Mouse (Mus musculus) regulatory T cell (primary cell): ENCODE data around the gene Eif4h.

Experiments
- in situ Hi-C: fragments of 300-600 bp; cut with MboI, MseI; formaldehyde crosslinking; loops from one replicate; pipeline ENCODE4 v1.15.1; 2025; ENCODE audit warnings: high pct_unique_total_duplicates

Gene Eif4h

DNA sequence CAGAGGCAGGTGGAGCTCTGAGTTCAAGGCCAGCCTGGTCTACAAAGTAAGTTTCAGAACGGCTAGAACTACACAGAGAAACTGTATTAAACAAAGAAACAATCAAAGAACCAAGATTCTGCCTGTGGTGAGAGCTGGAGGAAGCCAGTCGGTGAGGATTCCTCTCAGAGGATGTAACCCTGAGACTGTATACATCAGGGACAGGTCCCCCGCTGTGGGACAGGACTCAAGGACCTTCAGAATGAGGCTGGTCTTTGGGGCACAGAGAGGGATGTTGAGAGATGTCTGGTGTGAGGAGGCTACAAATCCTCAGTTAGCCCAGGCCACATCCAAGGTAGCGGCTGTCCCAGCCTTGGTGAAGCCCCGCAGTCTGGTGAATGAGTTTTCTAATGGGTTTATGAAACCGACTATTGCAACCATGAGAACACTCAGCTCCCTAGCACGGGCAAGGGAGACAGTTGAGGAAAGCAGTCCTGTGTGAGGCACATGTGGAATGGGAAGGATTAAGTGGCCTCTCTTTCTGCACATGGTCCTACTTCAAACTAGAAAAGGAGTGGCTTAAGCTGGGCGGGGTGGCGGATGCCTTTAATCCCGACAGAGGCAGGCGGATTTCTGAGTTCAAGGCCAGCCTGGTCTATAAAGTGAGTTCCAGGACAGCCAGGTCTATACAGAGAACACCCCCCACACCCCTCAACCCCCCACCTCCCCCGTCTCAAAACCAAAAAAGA lies 29.2 kb downstream of the Eif4h start:
- in situ Hi-C loops: no loop called here

DNA sequence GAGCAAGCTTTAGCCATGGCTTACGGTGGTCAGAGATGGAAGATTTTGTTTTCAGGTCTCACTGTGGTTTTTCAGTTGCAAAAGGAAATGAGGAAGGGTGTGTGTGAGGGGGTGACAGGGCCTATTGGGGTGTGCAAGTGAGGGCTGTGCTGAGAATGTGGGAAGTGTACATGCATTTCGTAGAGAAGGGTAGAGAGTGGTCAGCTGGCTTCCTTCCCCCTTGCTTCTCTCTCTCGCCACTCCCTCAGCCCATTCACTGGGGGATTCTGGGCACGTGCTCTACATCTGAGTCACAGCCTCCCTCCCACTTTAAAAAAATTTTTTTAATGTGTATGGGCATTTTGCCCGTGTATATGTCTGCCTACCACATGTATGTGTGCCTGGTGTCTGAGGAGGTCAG lies 32.2 kb downstream of the Eif4h start:
- in situ Hi-C loops: no loop called here

DNA sequence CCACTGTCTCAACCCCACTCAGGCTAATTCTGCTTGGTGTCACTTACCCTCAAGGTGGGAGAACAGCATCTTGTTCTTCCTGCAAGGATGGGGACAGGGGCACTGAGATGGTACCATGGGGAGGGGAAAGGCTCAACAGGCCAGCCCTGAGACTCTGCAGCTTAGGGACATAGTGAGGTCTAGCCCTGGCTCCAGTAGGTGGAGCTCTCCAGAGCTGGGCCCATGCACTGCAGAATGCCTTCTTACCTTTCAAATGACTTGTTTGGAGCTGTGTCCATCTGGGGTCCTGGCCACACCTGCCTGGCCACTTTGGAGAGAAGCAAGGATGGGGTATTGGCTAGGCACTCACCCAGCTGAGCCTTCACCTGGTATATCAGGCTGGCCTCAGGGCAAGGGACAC lies 33.0 kb downstream of the Eif4h start:
- in situ Hi-C loops: no loop called here

DNA sequence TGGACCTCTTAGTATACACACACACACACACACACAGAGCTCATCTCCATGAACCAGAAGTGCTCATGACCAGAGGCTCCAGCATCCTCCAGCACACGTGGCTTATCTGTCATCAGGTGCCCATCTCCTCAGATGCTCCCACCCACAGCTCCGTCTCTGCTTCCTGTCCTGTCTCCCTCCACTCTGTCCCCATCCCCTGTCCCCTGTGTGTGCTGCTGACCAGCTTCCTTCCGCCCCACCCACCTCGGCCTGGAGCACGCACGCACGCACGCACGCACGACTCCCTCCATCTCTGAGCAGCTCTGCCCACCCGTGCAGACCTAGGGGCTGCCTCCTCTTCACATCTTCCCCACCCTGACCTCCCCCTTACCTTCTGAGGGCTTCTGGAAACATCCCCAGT lies 34.9 kb downstream of the Eif4h start:
- in situ Hi-C loops: no loop called here

DNA sequence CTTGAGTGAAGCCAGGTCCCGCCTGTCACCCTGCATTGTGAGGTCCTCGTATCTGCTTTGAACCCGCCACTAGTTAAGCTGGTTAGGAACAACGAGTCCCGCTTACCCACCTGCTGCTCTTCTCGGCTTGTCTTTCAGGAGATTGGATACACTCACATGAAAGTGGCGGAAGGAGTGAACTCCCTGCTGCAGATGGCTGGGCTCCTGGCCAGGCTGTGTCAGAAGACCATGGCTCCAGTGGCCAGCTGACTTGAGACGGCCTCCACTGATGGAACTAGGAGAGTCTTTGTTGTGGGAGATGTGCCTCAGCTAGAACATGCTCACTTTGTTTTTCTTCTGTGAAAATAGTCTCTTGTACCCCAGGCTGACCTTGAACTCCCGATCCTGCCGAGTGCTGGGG lies 41.6 kb downstream of the Eif4h start:
- in situ Hi-C loops: no loop called here

DNA sequence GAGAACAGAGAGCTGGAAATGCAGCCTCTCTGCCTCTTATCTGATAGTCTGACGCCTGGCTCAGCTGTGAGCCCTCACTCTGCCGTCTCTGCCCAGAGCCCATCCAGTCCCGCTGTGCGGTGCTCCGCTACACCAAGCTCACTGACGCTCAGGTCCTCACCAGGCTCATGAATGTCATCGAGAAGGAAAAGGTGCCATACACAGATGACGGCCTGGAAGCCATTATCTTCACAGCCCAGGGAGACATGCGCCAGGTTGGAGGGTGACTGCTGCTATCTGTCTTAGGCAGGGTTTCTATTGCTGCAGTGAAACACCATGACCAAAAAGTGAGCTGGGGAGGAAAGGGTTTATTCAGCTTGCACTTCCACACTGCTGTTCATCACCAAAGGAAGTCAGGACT lies 46.2 kb downstream of the Eif4h start:
- in situ Hi-C loops: no loop called here

DNA sequence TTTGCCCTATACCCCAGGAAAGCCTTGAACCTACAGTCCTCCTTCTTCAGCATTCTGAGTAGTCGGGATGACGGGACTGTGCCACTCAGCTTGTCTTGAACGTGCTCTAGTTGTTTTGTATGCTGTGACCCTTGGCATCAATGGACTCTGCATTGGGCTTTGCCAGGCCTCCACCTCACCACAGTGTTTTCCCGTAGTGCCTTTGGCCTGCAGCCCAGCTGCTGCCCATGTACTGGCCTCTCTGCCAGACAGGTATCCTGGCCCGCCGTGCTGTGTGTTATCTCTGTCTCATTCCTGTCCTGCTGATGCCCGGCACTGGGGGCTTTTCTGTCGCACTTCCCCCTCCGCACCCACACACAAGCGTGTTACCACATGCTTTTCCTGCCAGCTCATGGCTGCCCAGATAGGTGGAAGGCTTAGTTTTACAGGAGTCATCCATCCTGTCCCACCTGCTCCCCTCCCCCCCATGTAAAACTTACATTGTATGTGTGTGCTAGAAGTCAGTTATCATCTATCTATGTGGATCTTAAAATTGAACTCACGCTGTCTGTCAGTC lies 47.2 kb downstream of the Eif4h start:
- in situ Hi-C loops: no loop called here

DNA sequence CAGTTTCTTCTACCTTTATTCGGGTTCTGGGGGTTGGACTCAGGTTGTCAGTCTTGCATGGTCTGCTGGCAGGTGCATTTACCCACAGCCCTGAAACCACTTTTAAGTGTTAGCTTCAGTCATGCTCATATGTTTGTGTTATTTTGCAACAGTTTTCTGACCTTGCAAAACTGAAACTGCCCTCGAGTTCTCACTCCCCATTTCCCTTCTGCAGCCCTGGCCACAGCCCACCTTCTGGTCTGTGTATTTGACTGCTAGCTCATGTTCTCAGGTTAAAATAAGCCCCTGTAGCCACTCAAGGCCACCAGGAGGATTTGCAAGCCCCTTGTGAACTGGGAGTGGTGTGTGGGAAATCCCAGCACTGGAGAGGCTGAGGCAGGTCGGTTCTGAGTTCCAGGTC lies 49.4 kb downstream of the Eif4h start:
- in situ Hi-C loops: no loop called here

DNA sequence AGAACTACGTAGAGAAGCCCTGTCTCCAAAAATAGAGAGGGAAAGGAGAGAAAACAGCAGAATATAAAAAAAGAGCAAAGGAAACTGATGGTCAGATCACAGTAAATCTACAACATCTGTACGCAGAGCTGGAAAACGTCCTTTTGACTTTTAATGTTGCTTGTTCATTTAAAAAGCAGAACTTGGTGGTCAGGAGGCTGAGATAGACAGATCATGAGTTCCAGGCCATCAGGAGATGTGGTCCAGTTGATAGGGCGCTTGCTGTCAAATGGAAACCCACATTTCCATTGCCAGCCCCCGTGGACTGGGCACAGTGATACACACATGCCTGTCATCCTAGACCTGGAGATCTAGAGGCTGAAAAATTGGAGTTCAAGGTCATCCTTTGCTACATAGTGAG lies 54.5 kb downstream of the Eif4h start:
- in situ Hi-C loops: no loop called here

DNA sequence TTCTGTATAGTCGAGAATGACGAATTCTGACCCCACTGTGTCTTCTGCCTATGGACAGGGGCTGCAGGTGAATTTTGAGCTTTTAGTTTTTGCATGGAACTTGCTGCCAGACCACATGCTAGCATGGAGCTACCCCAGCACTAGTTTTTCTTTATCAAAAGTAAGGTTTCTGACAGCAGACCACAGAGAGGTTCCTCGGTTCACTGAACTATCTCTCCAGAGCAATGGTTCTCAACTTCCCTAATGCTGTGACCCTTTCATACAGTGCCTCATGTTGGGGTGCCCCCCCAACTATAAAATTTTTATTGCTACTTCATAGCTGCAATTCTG lies 55.4 kb downstream of the Eif4h start:
- in situ Hi-C loops: no loop called here

DNA sequence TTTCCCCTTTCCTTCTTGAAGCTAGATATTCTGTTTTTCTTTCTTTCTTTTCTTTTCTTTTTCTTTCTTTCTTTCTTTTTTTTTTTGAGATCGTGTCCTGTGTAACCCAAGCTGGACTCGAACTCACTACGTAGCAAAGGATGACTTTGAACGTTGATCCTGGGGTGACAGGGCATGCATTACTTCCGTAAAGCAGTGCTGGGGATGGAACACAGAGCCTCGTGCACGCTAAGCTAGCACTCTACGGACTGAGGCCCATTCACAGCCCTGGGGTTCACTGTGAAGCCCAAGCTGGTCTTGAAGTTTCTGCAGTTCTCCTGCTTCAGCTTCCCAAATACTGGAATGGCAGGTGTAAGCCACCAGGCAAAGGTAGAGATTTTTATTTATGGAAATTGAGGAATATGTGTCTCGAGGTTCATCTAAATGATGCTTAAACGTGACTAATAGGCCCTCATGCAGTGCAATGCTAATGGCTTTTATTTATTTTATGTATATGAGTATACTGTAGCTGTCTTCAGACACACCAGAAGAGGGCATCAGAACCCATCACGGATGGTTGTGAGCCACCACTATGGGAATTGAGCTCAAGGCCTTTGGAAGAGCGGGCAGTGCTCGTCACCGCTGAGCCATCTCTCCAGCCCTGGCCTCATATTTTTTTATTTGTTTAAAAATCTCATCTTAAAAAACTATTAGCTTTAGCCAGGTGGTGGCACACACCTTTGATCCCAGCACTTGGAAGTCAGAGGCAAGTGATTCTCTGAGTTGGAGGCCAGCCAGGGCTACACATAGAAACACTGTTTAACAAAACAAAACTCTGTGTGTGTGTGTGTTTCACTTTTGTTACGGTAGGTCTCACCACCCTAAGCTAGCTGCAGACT lies 56.0 kb downstream of the Eif4h start:
- in situ Hi-C loops: no loop called here

DNA sequence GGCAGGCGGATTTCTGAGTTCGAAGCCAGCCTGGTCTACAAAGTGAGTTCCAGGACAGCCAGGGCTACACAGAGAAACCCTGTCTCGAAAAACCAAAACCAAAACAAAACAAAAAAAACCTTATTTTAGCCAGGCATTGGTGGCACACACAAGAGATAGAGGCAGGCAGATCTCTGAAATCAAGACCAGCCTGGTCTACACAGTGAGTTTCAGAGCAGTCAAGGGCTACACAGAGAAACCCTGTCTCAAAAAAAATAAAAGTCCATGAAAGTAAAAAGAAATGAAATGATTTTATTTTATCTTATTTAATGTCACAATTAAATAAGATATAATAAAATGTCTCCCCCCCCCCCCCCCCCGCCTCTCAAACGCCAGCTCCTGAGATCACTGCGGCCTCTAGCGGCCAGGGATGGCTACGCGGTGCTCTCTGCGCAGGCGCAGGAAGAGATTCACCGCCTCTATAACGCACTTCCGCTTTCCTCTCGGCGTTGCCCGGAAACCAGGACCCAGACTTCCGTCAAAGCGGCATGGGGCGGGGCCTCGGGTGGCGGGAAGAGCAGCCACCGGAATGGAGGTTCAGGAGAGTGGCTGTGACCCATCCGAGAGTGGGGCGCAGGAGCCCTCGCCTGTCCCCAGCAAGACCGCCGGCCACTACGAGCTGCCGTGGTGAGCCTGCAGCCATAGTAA lies 56.9 kb downstream of the Eif4h start:
- in situ Hi-C loops: no loop called here

DNA sequence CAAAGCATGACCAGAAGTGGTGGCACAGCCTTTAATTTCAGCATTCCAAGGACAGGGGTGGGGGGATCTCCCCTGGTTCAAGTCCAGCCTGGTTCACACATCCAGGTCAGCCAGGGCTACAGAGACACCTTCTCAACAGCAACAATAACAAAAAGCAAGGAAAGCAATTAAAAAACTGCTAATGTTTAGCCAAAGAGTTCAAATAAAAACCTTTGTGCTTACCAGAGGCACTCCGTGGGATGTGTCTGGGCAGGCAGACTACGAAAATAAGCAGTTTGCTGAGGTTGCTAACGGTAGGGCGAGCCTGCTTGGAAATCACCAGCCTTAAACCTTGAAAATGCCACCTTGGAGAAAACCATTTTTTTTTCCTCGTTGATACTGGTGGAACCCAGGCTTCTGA lies 58.1 kb downstream of the Eif4h start, which contains the start of gene Rfc2:
Gene Rfc2, plus strand, starts transcription at position 221 of the 400 bp plus-strand sequence.
- in situ Hi-C loops: no loop called here

DNA sequence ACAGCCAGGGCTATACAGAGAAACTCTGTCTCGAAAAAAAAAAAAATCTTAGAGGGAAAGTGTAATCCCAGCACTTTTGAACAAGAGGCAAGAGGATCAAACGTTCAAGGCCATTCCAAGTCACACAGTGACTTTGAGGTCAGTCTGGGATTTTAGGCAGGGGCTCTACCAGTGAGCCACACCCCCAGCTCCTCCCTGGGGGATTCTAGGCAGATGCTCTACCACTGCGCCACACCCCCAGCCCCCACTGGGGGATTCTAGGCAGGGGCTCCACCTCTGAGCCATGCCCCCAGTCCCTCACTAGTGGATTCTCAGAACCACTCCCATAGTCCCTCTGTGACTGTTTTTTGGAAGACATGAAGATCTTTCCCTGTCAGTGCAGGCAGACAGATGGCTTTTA lies 60.2 kb downstream of the Eif4h start:
- in situ Hi-C loops: loop anchor here (5.0 kb wide), 1 partner anchor 82 kb away; no protein-coding TSS in a partner anchor

DNA sequence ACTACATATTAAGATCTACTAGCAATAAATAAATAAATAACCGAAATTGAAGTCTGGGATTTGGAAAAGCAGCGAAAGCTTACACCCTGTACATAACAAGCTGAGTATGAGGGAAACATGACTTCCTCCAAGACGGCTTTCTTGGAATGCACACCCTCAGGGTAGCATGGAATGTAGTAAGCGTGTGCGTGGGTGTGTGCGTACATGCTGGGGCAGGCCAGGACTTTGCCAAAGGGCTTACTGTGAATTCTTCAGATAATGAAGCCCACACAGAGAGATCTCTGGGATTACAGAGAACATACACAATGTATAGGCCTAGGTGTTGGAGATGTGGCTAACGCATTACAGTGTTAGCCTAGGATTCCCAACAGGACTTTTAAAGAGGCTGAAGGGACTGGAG lies 61.8 kb downstream of the Eif4h start:
- in situ Hi-C loops: loop anchor here (5.0 kb wide), 1 partner anchor 80 kb away; no protein-coding TSS in a partner anchor

DNA sequence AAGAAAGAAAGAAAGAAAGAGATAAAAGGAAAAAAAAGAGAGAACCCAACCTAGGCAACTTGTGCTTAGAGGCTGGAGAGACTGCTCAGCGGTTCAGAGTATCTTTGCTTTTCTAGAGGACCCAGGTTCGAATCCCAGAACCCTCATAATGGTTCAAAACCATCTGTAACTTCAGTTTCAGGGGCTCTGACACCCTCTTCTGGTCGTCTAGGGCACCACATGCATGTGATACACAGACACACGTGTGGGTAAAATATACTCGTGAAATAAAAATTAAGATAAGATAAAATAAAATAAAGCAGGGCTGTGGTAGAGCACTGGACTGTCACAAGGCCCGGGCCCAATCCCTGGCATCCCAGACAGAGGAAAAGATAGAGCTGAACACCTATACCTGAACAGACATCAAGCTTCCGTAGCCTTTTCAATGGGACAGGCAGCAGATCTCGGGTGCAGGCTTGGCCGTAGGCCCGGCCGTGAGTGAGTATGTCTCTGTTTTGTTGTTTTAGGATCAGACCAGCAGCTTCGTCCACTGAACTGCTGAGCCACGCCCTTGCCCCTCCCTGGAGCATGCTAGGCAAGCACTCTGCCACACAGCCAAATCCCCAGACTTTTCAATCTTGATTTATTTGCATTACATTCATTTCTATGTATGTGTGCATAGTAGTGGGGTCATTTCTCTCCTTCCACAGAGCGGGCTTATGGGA lies 62.6 kb downstream of the Eif4h start:
- in situ Hi-C loops: loop anchor here (5.0 kb wide), 1 partner anchor 79 kb away; no protein-coding TSS in a partner anchor

DNA sequence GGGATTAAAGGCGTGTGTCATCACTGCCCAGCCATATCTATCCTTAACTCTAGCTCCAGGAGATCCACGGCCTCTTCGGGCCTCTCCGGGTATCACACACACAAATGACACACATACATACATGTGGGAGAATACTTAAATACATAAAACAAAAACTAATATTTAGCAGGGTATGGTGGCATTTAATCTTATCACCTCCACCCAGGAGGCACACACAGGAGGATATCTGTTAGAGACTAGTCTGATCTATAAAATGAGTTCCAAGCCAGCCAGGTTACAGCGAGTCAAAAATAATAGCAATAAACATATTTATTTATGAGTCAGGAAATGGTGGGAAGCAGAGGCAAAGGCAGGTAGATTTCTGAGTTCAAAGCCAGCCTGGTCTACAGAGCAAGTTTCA lies 63.5 kb downstream of the Eif4h start:
- in situ Hi-C loops: loop anchor here (5.0 kb wide), 1 partner anchor 79 kb away; no protein-coding TSS in a partner anchor

DNA sequence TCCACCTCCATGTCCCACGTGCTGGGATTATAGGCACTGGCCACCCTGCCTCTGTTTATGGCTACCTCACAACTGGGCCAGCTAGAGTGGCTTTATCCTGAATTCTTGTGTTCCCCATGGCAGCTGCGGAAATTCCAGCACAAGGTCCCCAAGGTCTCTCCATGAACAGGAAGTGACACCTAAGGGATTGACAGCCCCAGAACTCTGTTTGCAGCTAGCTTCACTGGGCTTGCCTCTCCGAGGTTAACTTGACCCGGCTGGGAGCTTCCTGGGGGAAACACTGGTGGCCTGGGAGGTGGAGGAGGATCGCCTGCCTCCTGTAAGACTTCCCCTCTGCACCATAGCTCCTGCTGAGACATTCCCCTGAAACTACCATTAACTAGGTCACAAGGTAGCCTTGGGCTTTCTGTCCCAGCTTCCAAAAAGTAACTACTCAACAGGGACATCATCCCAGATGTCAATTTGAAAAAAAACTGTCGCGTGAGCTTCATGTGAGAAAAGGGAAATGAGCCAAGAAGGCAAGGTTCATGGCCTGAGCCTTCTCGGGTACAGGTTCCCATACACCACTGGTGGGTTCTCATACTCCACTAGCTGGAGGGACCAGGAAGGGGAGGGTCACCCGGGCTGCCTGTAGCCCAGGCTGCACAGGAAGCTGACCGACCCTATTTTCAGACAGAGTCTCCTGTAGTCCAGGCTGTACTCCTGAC lies 66.6 kb downstream of the Eif4h start:
- in situ Hi-C loops: no loop called here

DNA sequence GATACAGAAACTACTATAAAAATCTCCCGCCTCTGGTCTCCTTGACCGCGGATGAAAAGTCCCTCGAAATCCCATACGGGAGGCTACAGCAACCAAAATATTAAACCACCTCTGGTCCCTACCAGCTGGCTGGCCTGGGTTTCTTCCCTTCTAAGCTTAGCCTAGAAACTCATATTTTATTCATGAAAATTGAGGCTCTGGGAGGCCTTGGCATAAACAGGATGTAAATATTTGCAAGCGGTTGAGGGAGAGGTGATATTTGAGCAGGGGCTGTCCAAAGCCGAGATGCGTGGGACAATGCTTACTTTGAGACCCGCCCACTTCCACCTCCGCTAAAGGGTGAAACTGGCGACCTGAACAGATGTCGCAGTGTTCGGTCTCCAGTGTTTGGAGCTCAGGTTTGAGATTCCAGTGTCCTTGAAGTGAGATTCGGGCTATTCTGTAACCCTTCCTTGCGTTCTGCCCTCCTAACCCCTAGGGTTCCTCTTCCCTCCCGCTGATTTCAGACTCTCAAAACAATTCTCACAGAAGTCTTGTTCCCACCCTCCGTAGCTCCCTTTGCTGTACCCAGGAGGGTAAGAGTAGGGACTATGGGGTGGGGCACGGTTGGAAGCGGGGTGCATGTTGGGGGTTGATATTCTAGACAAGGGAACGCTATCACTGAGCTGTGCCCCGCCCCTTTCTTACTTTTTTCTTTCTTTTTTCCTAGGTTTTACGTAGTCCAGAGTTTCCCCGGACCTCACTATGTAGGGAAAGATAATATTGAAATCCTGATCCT lies 67.4 kb downstream of the Eif4h start:
- in situ Hi-C loops: no loop called here
